ENCODE assay signal across 8 mouse cellular contexts in the genomic region with DNA sequence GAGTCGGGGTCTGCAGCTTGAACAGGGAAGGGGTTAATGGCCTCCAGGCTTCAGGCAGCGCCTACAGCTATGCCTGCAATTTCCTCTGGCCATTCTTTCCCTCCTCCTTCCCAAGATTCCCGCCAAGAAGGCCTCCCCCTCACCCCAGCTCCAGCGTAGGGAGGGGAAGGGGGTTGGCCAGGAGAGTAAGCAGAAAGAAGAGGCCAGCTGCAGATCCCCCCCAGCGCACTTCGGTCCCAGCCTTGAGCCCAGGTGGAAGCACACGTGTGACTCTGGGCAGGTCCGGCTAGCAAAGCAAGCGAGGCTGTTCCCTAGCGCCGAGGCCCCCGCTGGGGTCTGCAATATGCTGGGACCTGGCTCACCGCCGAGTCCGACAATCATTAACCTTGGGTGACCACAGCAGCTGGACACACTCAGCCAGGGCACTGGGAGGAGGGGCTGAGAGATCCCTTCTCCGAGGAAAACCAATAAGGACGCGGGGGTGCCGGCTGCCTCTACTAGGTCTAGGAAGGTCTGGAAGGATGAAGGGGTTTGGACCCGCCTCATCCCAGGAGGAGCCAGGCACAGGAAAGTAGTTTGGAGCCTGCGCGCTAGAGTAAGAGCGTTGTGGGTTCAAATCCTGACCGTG. TPM values are rescaled to one million over a fixed set of nuclear protein-coding genes. Genes with fewer than 3 reads are reported as not detected.
DNase-seq lines count a peak whose midpoint lies in the region; ATAC-seq lines count a peak whose summit lies in the region.

A gene (plus strand): TSS at position 212 of the 628 bp plus-strand sequence.

- H3K36me3 ChIP-seq in forebrain, embryonic 15.5 days = no peaks in the 10 kb centered on the region
- no peaks in the 10 kb centered on the region for H3K36me3 ChIP-seq in hindbrain, embryonic 11.5 days (ENCODE audit: control insufficient read depth, insufficient read depth, low read length)
- H3K36me3 ChIP-seq in limb, embryonic 13.5 days = peaks cover 23% of the 10 kb centered on the region
- H3K36me3 ChIP-seq in midbrain, embryonic 16.5 days (ENCODE audit: control insufficient read depth, insufficient read depth, low read length) = no peaks in the 10 kb centered on the region

- H3K9ac ChIP-seq in forebrain, embryonic 15.5 days (replicated peaks) = peak within 1 kb of the TSS; percentile 44
- peak within 1 kb of the TSS; percentile 44 for H3K9ac ChIP-seq in hindbrain, embryonic 11.5 days (ENCODE audit: low read depth, low read length)
- peak within 1 kb of the TSS; percentile 90 for H3K9ac ChIP-seq in limb, embryonic 13.5 days
- peak within 1 kb of the TSS; percentile 55 for H3K9ac ChIP-seq in midbrain, embryonic 16.5 days (ENCODE audit: low read depth, low read length)

- no peak for ATAC-seq in forebrain, embryonic 15.5 days (replicated peaks)
- ATAC-seq in hindbrain, embryonic 11.5 days (ENCODE audit: low FRiP score) = peak; percentile 48; the same call in 1 of the 2 replicates
- peak; percentile 41 for ATAC-seq in limb, embryonic 13.5 days (ENCODE audit: low FRiP score, low read depth)
- ATAC-seq in midbrain, embryonic 16.5 days = no peak

- peaks cover 18% of the 10 kb centered on the region for H3K4me1 ChIP-seq in forebrain, embryonic 15.5 days
- peaks cover 12% of the 10 kb centered on the region for H3K4me1 ChIP-seq in hindbrain, embryonic 11.5 days (replicated peaks; ENCODE audit: control insufficient read depth, insufficient read depth, low read length)
- H3K4me1 ChIP-seq in limb, embryonic 13.5 days = peaks cover 59% of the 10 kb centered on the region
- H3K4me1 ChIP-seq in midbrain, embryonic 16.5 days (ENCODE audit: control insufficient read depth, insufficient read depth, low read length) = peaks cover 10% of the 10 kb centered on the region

- H3K4me2 ChIP-seq in forebrain, embryonic 15.5 days (replicated peaks) = peak within 1 kb of the TSS; percentile 75
- H3K4me2 ChIP-seq in hindbrain, embryonic 11.5 days (replicated peaks; ENCODE audit: low read depth, low read length) = peak within 1 kb of the TSS; percentile 73
- peak within 1 kb of the TSS; percentile 99 for H3K4me2 ChIP-seq in limb, embryonic 13.5 days (replicated peaks)
- peak within 1 kb of the TSS; percentile 69 for H3K4me2 ChIP-seq in midbrain, embryonic 16.5 days (ENCODE audit: low read length)

- WGBS in forebrain, embryonic 15.5 days = 3% methylated on average over 24 of the region's 24 CpGs
- 1% methylated on average over 23 of the region's 24 CpGs for WGBS in hindbrain, embryonic 11.5 days
- under 1% methylated on average over 24 of the region's 24 CpGs for WGBS in limb, embryonic 13.5 days
- 4% methylated on average over 24 of the region's 24 CpGs for WGBS in midbrain, embryonic 16.5 days

- H3K27me3 ChIP-seq in forebrain, embryonic 15.5 days = peaks cover 33% of the 10 kb centered on the region
- H3K27me3 ChIP-seq in hindbrain, embryonic 11.5 days (ENCODE audit: control insufficient read depth, insufficient read depth, low read length) = peaks cover 25% of the 10 kb centered on the region
- no peaks in the 10 kb centered on the region for H3K27me3 ChIP-seq in limb, embryonic 13.5 days
- H3K27me3 ChIP-seq in midbrain, embryonic 16.5 days (ENCODE audit: control insufficient read depth, insufficient read depth, low read depth, low read length) = peaks cover 26% of the 10 kb centered on the region

- H3K9me3 ChIP-seq in forebrain, embryonic 15.5 days = no peaks in the 10 kb centered on the region
- H3K9me3 ChIP-seq in hindbrain, embryonic 11.5 days (ENCODE audit: control insufficient read depth, low read length) = no peaks in the 10 kb centered on the region
- no peaks in the 10 kb centered on the region for H3K9me3 ChIP-seq in limb, embryonic 13.5 days
- no peaks in the 10 kb centered on the region for H3K9me3 ChIP-seq in midbrain, embryonic 16.5 days (replicated peaks; ENCODE audit: control insufficient read depth, low read length, poor library complexity, severe bottlenecking)

- no peak within 1 kb of the TSS for H3K27ac ChIP-seq in forebrain, embryonic 15.5 days (replicated peaks)
- H3K27ac ChIP-seq in hindbrain, embryonic 11.5 days (ENCODE audit: low read depth, low read length) = peak within 1 kb of the TSS; percentile 47; the same call in 1 of the 2 replicates
- peak within 1 kb of the TSS; percentile 96 for H3K27ac ChIP-seq in limb, embryonic 13.5 days
- H3K27ac ChIP-seq in midbrain, embryonic 16.5 days (ENCODE audit: low read length) = no peak within 1 kb of the TSS

- H3K4me3 ChIP-seq in forebrain, embryonic 15.5 days = peak within 1 kb of the TSS; percentile 41
- peak within 1 kb of the TSS; percentile 41 for H3K4me3 ChIP-seq in hindbrain, embryonic 11.5 days (ENCODE audit: low read depth, low read length)
- peak within 1 kb of the TSS; percentile 79 for H3K4me3 ChIP-seq in limb, embryonic 13.5 days
- peak within 1 kb of the TSS; percentile 40 for H3K4me3 ChIP-seq in midbrain, embryonic 16.5 days (ENCODE audit: low read depth, low read length)

- peak; percentile 25 to 32 for DNase-seq in spleen, adult 18-20 months
- no peak for DNase-seq in spleen, postnatal 4 days (ENCODE audit: low spot score in 2 of 2)
- peak; percentile 64 for DNase-seq in hindbrain, embryonic 11.5 days (ENCODE audit: low spot score)
- DNase-seq in urinary bladder, postnatal 36 days (ENCODE audit: low spot score in 2 of 2) = peak; percentile 29 to 56
- no peak for DNase-seq in frontal cortex, postnatal 10 days (ENCODE audit: low spot score in 2 of 2)

RNA-seq across cellular contexts. Expression of the gene that starts here (rescaled TPM):
- 9.2 and 10.1 TPM in 2 replicates for polyA plus RNA-seq in forebrain, embryonic 15.5 days (2015; fragmentation: Nextera tagmentation; extraction: Ambion mirVana)
- 33.1 and 36.0 TPM in 2 replicates for polyA plus RNA-seq in hindbrain, embryonic 11.5 days (2014; fragmentation: Nextera tagmentation; extraction: Ambion mirVana)
- 74.5 and 77.5 TPM in 2 replicates for polyA plus RNA-seq in limb, embryonic 13.5 days (2015; fragmentation: Nextera tagmentation; extraction: Ambion mirVana)
- polyA plus RNA-seq in midbrain, embryonic 16.5 days (2015; fragmentation: Nextera tagmentation; extraction: Ambion mirVana) = 7.9 and 10.0 TPM in 2 replicates

Comparison
In these comparisons a context has a peak if more than half of its experiments do, and no peak if none do; other contexts are left out.
1. DNase-seq: peak in spleen, adult 18-20 months (2 of 2), hindbrain, embryonic 11.5 days (single experiment) and urinary bladder, postnatal 36 days (2 of 2); none in spleen, postnatal 4 days (0 of 2) and frontal cortex, postnatal 10 days (0 of 2).
2. ATAC-seq: peak in hindbrain, embryonic 11.5 days (single experiment) and limb, embryonic 13.5 days (single experiment); none in forebrain, embryonic 15.5 days (single experiment) and midbrain, embryonic 16.5 days (single experiment).
3. H3K27ac ChIP-seq: peak in hindbrain, embryonic 11.5 days (single experiment) and limb, embryonic 13.5 days (single experiment); none in forebrain, embryonic 15.5 days (single experiment) and midbrain, embryonic 16.5 days (single experiment).
4. Peak in every context shown above with its lines, with median percentiles within 50 percentile points of each other: H3K4me2 ChIP-seq, H3K4me3 ChIP-seq and H3K9ac ChIP-seq.